Comparison of ENCODE assay signal across 10 mouse cellular contexts in the genomic region with DNA sequence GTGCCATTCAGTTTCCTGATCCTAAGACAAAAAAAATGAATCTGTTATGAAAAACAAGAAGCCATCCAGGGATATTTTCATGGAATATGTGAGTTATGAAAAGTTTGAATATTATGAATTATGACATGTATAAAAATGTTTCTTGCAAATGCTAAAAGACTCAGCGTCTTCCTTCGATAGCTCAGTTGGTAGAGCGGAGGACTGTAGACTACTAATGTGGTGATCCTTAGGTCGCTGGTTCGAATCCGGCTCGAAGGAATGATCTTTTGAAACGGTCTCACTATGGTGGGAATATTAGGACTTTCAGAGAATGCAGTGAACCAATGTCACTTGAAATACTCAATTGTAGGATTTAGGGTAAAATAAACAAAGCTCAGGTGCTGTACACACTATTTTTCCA. TPM values are rescaled to one million over a fixed set of nuclear protein-coding genes. Genes with fewer than 3 reads are reported as not detected.
DNase-seq lines count a peak whose midpoint lies in the region; ATAC-seq and TF ChIP-seq lines count a peak whose summit lies in the region.
"Had no signal": no experiment of that assay in that cellular context is flagged by ENCODE, and none has a peak within 500 bp of the region (broad histone marks: within the 10 kb centered on the region; RNA-seq: fewer than 3 reads in every experiment).

No protein-coding gene starts in this region.

- H3K27me3 ChIP-seq in erythroblast, embryonic 14.5 days (ENCODE audit: control insufficient read depth), result no peaks in the 10 kb centered on the region
- H3K27me3 ChIP-seq in midbrain, embryonic 10.5 days (ENCODE audit: low read depth, poor library complexity, severe bottlenecking), result no peaks in the 10 kb centered on the region
- H3K27me3 ChIP-seq in midbrain, embryonic 16.5 days (ENCODE audit: control insufficient read depth, insufficient read depth, low read depth, low read length), result no peaks in the 10 kb centered on the region
- H3K27me3 ChIP-seq in midbrain, postnatal 0 days (ENCODE audit: insufficient read depth, low read length), result no peaks in the 10 kb centered on the region
- H3K27me3 ChIP-seq: limb, embryonic 12.5 days had no signal

- WGBS in midbrain, embryonic 10.5 days, result 4% methylated on average over 8 of the region's 8 CpGs
- 10% methylated on average over 8 of the region's 8 CpGs for WGBS in midbrain, embryonic 16.5 days
- WGBS in midbrain, postnatal 0 days, result 13% methylated on average over 8 of the region's 8 CpGs

- peaks cover 15% of the 10 kb centered on the region for H3K36me3 ChIP-seq in erythroblast, embryonic 14.5 days (ENCODE audit: control insufficient read depth)
- H3K36me3 ChIP-seq in midbrain, embryonic 10.5 days, result peaks cover 12% of the 10 kb centered on the region
- H3K36me3 ChIP-seq in midbrain, embryonic 16.5 days (ENCODE audit: control insufficient read depth, insufficient read depth, low read length), result no peaks in the 10 kb centered on the region
- peaks cover 4% of the 10 kb centered on the region; the same call in 1 of the 2 replicates for H3K36me3 ChIP-seq in midbrain, postnatal 0 days (ENCODE audit: insufficient read depth, low read length)

- H3K4me2 ChIP-seq in midbrain, embryonic 16.5 days (ENCODE audit: low read length), result no peak overlapping the region
- no peak overlapping the region for H3K4me2 ChIP-seq in midbrain, postnatal 0 days (ENCODE audit: low read depth, low read length, poor library complexity, severe bottlenecking)

- H3K4me1 ChIP-seq in erythroblast, embryonic 14.5 days (ENCODE audit: control insufficient read depth), result peaks cover 76% of the 10 kb centered on the region
- H3K4me1 ChIP-seq in midbrain, embryonic 10.5 days, result peaks cover 38% of the 10 kb centered on the region
- H3K4me1 ChIP-seq in midbrain, embryonic 16.5 days (ENCODE audit: control insufficient read depth, insufficient read depth, low read length), result peaks cover 20% of the 10 kb centered on the region
- H3K4me1 ChIP-seq in midbrain, postnatal 0 days (ENCODE audit: insufficient read depth, low read length), result 0 out of 2 replicates have a peak, but pooled peaks cover 3% of the 10 kb centered on the region

- H3K4me3 ChIP-seq in erythroblast, embryonic 14.5 days (replicated peaks), result peak overlapping the region; percentile 74
- H3K4me3 ChIP-seq in midbrain, embryonic 10.5 days, result peak overlapping the region; percentile 96; the same call in 1 of the 2 replicates
- H3K4me3 ChIP-seq in midbrain, embryonic 16.5 days (ENCODE audit: low read depth, low read length), result no peak overlapping the region
- no peak overlapping the region for H3K4me3 ChIP-seq in midbrain, postnatal 0 days (ENCODE audit: low read depth, low read length)
- H3K4me3 ChIP-seq: limb, embryonic 12.5 days had no signal

- no peak overlapping the region for H3K27ac ChIP-seq in midbrain, embryonic 10.5 days (replicated peaks)
- H3K27ac ChIP-seq in midbrain, embryonic 16.5 days (ENCODE audit: low read length), result no peak overlapping the region
- H3K27ac ChIP-seq in midbrain, postnatal 0 days (ENCODE audit: low read depth, low read length), result no peak overlapping the region
- H3K27ac ChIP-seq: limb, embryonic 12.5 days had no signal

- peaks cover 2% of the 10 kb centered on the region; the same call in 1 of the 2 replicates for H3K9me3 ChIP-seq in erythroblast, embryonic 14.5 days (ENCODE audit: control insufficient read depth, low read length)
- no peaks in the 10 kb centered on the region for H3K9me3 ChIP-seq in midbrain, embryonic 10.5 days (replicated peaks)
- no peaks in the 10 kb centered on the region for H3K9me3 ChIP-seq in midbrain, embryonic 16.5 days (replicated peaks; ENCODE audit: control insufficient read depth, low read length, poor library complexity, severe bottlenecking)
- H3K9me3 ChIP-seq in midbrain, postnatal 0 days (ENCODE audit: low read length), result no peaks in the 10 kb centered on the region
- H3K9me3 ChIP-seq: limb, embryonic 12.5 days had no signal

- no peak for ATAC-seq in erythroblast, adult 5-6 weeks (replicated peaks; ENCODE audit: low FRiP score, poor library complexity, severe bottlenecking)
- ATAC-seq in midbrain, embryonic 16.5 days, result no peak
- no peak for ATAC-seq in midbrain, postnatal 0 days (ENCODE audit: low FRiP score)

- H3K9ac ChIP-seq in midbrain, embryonic 16.5 days (ENCODE audit: low read depth, low read length), result no peak overlapping the region
- H3K9ac ChIP-seq in midbrain, postnatal 0 days (replicated peaks; ENCODE audit: low read length, poor library complexity, severe bottlenecking), result no peak overlapping the region
- H3K9ac ChIP-seq: limb, embryonic 12.5 days had no signal

- DNase-seq in midbrain, embryonic 10.5 days (ENCODE audit: low spot score), result peak; percentile 59
- peak; percentile 90 for DNase-seq in embryo, embryonic 10.5 days (ENCODE audit: low spot score)
- DNase-seq in midbrain, postnatal 0 days (ENCODE audit: low spot score), result peak; percentile 65
- no peak for DNase-seq in layer of hippocampus, postnatal 14 days (ENCODE audit: low spot score in 2 of 2)
- DNase-seq in spleen, postnatal 10 days (ENCODE audit: low spot score in 2 of 2), result no peak

- no peak for TF ChIP-seq CTCF in midbrain, postnatal 0 days (IDR thresholded peaks at IDR 0.05)

RNA-seq across cellular contexts. Expression of a gene that starts 2.7 kb away (rescaled TPM):
- 0.76 and 0.84 TPM in 2 replicates for polyA plus RNA-seq in erythroblast, embryonic 14.5 days (2012)
- 1.7 and 1.9 TPM in 2 replicates for total RNA-seq in erythroblast, adult 5-6 weeks (2015; ENCODE audit: low replicate concordance)
- total RNA-seq in erythroblast, adult 5-6 weeks (2017; ENCODE audit: low replicate concordance), result 1.4 and 1.7 TPM in 2 replicates
- polyA plus RNA-seq in midbrain, embryonic 10.5 days (2016; fragmentation: Nextera tagmentation; extraction: Ambion mirVana), result 14.3 and 14.7 TPM in 2 replicates
- 9.1 and 11.0 TPM in 2 replicates for polyA plus RNA-seq in midbrain, embryonic 16.5 days (2015; fragmentation: Nextera tagmentation; extraction: Ambion mirVana)
- 4.9 and 7.3 TPM in 2 replicates for total RNA-seq in midbrain, postnatal 0 days (2014; rRNA removed)
- polyA plus RNA-seq in midbrain, postnatal 0 days (2015; fragmentation: Nextera tagmentation; extraction: Ambion mirVana), result 5.2 and 6.0 TPM in 2 replicates
- 1 to 10 TPM; 7.0 TPM for total RNA-seq in layer of hippocampus, postnatal 14 days (2021)

RNA-seq across cellular contexts. Expression of a gene that starts 39.4 kb away (rescaled TPM):
- polyA plus RNA-seq in erythroblast, embryonic 14.5 days (2012), result 0.15 and 0.16 TPM in 2 replicates
- total RNA-seq in erythroblast, adult 5-6 weeks (2015; ENCODE audit: low replicate concordance), result 4.2 and 4.4 TPM in 2 replicates
- 6.5 and 15.5 TPM in 2 replicates for total RNA-seq in erythroblast, adult 5-6 weeks (2017; ENCODE audit: low replicate concordance)
- 0.04 and 0.06 TPM in 2 replicates for polyA plus RNA-seq in midbrain, embryonic 10.5 days (2016; fragmentation: Nextera tagmentation; extraction: Ambion mirVana)
- polyA plus RNA-seq in midbrain, embryonic 16.5 days (2015; fragmentation: Nextera tagmentation; extraction: Ambion mirVana), result 0.10 and 0.31 TPM in 2 replicates
- 0.05 TPM in 1 of 2 replicates, not detected in the other for total RNA-seq in midbrain, postnatal 0 days (2014; rRNA removed)
- 0.04 and 0.07 TPM in 2 replicates for polyA plus RNA-seq in midbrain, postnatal 0 days (2015; fragmentation: Nextera tagmentation; extraction: Ambion mirVana)
- not detected for total RNA-seq in layer of hippocampus, postnatal 14 days (2021)
- total RNA-seq: heart, adult 18-20 months had no signal

RNA-seq across cellular contexts. Expression of a gene that starts 57.3 kb away (rescaled TPM):
- polyA plus RNA-seq in erythroblast, embryonic 14.5 days (2012), result 0.01 TPM in 2 replicates
- 10.4 and 10.8 TPM in 2 replicates for total RNA-seq in erythroblast, adult 5-6 weeks (2015; ENCODE audit: low replicate concordance)
- 10.9 and 11.2 TPM in 2 replicates for total RNA-seq in erythroblast, adult 5-6 weeks (2017; ENCODE audit: low replicate concordance)
- 55.6 and 58.6 TPM in 2 replicates for polyA plus RNA-seq in midbrain, embryonic 10.5 days (2016; fragmentation: Nextera tagmentation; extraction: Ambion mirVana)
- polyA plus RNA-seq in midbrain, embryonic 16.5 days (2015; fragmentation: Nextera tagmentation; extraction: Ambion mirVana), result 55.5 and 57.4 TPM in 2 replicates
- 19.7 and 32.5 TPM in 2 replicates for total RNA-seq in midbrain, postnatal 0 days (2014; rRNA removed)
- 31.1 and 31.5 TPM in 2 replicates for polyA plus RNA-seq in midbrain, postnatal 0 days (2015; fragmentation: Nextera tagmentation; extraction: Ambion mirVana)
- total RNA-seq in layer of hippocampus, postnatal 14 days (2021), result 10 to 100 TPM; 34.9 to 39.8 TPM

Comparison
In these comparisons a context has a peak if more than half of its experiments do, and no peak if none do; other contexts are left out.
1. H3K4me3 ChIP-seq: peak in erythroblast, embryonic 14.5 days (single experiment) and midbrain, embryonic 10.5 days (single experiment); none in midbrain, embryonic 16.5 days (single experiment) and midbrain, postnatal 0 days (single experiment).
2. DNase-seq: peak in midbrain, embryonic 10.5 days (single experiment), embryo, embryonic 10.5 days (single experiment) and midbrain, postnatal 0 days (single experiment); none in layer of hippocampus, postnatal 14 days (0 of 2) and spleen, postnatal 10 days (0 of 2).
3. RNA of a gene that starts 57.3 kb away (polyA plus RNA-seq): 55.6 to 58.6 TPM in midbrain, embryonic 10.5 days, 55.5 to 57.4 TPM in midbrain, embryonic 16.5 days and 31.1 to 31.5 TPM in midbrain, postnatal 0 days; 0.01 TPM in erythroblast, embryonic 14.5 days; every median in the first group is over 10 times any median in the second.